Mouse (Mus musculus): ENCODE data around the gene Smim23.

The Smim23 gene

DNA sequence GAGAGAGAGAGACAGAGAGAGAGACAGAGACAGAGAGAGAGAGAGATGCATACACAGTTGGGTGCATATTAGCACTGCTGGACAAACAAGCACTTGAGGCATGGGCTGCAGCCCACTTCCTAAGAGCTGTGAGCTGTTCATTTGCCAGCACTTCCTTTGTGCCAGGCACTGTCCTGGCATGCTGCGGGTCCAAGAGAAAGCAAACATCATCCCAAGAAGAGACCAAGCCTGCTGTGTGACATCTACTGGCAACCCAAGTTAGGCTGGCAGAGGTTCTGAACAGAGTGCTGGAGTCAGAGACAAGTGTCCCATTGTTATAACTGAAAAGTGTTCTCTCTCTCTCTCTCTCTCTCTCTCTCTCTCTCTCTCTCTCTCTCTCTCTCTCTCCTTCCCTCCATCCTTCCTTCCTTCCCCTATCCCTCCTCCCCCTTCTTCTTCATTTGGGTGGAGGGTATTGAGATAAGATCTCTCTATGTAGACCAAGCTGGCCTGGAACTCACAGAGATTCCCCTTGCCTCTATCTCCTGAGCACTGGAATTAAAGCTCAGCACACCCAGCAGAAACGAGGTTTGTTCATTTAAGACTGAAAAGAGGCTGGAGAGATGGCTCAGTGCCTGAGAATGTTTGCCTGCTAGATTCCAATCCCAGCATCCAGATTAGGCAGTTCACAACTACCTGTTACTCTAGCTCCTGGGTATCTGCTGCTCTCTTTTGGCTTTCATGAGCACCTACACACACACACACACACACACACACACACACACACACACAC lies 42.6 kb downstream of the Smim23 start:
- DNase-seq (ENCODE audit: low read depth, low spot score) = no peak

DNA sequence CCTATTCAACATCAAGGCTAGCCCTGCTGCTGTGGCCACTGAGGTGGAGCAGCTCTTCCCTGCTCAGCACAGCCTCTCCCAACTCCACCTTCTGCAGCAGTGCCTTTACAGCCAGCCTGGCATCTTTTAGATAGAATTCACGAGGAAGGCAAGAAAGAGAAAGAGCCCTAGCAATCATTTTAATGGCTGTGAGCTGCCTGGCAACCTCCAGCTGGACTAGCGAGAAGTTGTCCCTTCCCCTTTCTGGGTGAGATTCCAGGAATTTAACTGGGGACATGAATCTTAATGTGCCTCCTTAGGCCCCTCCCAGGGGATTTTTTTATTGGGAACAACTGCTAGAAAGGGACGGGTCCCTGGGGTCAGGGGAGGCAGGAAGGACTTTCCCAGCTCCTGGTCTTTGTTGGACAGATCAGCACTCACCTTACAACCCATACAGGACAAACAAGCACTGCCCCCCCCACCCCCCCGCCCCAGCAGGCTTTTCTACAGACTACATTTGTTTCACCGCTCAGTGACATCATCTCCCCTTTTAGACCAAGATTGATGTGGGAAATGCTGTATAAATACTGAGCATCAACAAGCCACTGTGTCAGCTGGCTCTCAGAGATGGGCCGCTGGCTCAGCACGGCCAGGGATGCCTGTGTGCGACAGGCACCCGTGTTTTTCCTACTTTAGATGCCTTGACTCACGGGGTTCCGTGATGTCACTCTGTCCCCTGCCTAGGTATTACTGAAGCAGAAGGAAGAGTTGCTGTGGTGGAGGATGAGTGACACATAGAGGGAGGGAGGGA lies 43.5 kb downstream of the Smim23 start:
- DNase-seq (ENCODE audit: low read depth, low spot score) = no peak

DNA sequence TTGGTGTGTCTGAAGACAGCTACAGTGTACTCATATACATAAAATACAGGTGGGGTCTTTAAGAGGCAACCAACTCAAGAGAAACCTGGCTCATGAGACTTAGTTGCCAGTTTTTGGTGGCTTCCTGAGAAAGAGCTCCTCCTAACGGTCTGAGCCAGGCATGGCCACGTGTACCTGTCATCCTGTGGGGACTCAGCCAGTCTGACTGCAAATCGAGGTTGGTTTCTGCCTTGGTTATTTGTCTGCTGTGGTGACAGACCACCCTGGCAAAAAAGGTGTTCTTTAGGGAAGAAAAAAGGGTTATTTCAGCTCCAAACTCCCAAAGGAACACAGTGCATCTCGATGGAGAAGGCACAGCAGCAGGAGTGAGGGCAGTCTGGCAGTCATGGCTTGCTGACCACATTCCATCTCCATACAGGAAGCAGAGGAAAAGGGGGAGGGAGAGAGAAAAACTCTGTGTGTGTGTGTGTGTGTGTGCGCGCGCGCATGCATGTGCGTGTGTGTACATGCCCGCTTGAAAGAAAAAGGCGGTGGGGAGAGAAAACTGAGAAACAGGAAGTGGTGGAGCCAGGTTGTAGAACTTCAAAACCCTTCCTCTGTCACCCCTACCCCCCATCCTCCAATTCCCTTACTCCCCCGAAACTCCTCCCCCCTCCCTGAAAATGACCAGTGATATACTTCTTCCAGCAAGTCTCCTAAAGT lies 55.6 kb downstream of the Smim23 start:
- DNase-seq (ENCODE audit: low read depth, low spot score) = peak; percentile 36
